ENCODE assay signal across 7 mouse cellular contexts in genomic region chr5:38307255-38308101, GRCm38 (mm10). TPM values are rescaled to one million over a fixed set of nuclear protein-coding genes. Genes with fewer than 3 reads are reported as not detected.
DNase-seq lines count a peak whose midpoint lies in the region; ATAC-seq and TF ChIP-seq lines count a peak whose summit lies in the region.

No protein-coding gene starts in this region.

- H3K36me3 ChIP-seq in embryonic facial prominence, embryonic 12.5 days = no peaks in the 10 kb centered on the region
- no peaks in the 10 kb centered on the region for H3K36me3 ChIP-seq in kidney, adult 2 months (ENCODE audit: control insufficient read depth, insufficient read depth, low read length)
- no peaks in the 10 kb centered on the region for H3K36me3 ChIP-seq in limb, embryonic 12.5 days
- no peaks in the 10 kb centered on the region for H3K36me3 ChIP-seq in midbrain, embryonic 16.5 days (ENCODE audit: control insufficient read depth, insufficient read depth, low read length)

- DNase-seq in adrenal gland, postnatal 25 days = peak; percentile 87
- peak; percentile 86 to 95 for DNase-seq in heart, adult 18-20 months
- peak; percentile 90 for DNase-seq in kidney, adult 2 months
- DNase-seq in spleen, postnatal 10 days (ENCODE audit: low spot score in 2 of 2) = peak; percentile 76 to 88

- ATAC-seq in embryonic facial prominence, embryonic 12.5 days (ENCODE audit: insufficient number of reproducible peaks, insufficient read depth, low FRiP score, low TSS enrichment) = peak; percentile 38; the same call in 1 of the 2 replicates
- ATAC-seq in limb, embryonic 12.5 days (ENCODE audit: insufficient number of reproducible peaks, insufficient read depth, low FRiP score, low TSS enrichment, low read depth) = peak; percentile 66
- peak; percentile 92 for ATAC-seq in midbrain, embryonic 16.5 days

- no peak overlapping the region for H3K9ac ChIP-seq in embryonic facial prominence, embryonic 12.5 days
- no peak overlapping the region for H3K9ac ChIP-seq in limb, embryonic 12.5 days (replicated peaks)
- H3K9ac ChIP-seq in midbrain, embryonic 16.5 days (ENCODE audit: low read depth, low read length) = peak overlapping the region; percentile 47; the same call in 1 of the 2 replicates

- TF ChIP-seq CTCF in kidney, adult 2 months (conservative IDR thresholded peaks at IDR 0.05; ENCODE audit: insufficient read depth, insufficient read length, low read depth, low read length) = peak; percentile 77

- peak overlapping the region; percentile 58 for H3K4me2 ChIP-seq in embryonic facial prominence, embryonic 12.5 days (replicated peaks)
- peak overlapping the region; percentile 57 for H3K4me2 ChIP-seq in limb, embryonic 12.5 days
- peak overlapping the region; percentile 60 for H3K4me2 ChIP-seq in midbrain, embryonic 16.5 days (ENCODE audit: low read length)

- H3K4me3 ChIP-seq in embryonic facial prominence, embryonic 12.5 days = peak overlapping the region; percentile 33
- H3K4me3 ChIP-seq in kidney, adult 2 months (ENCODE audit: insufficient read depth, low read depth, low read length) = peak overlapping the region; percentile 39; the same call in 1 of the 2 replicates
- peak overlapping the region; percentile 34 for H3K4me3 ChIP-seq in limb, embryonic 12.5 days (replicated peaks)
- peak overlapping the region; percentile 39 for H3K4me3 ChIP-seq in midbrain, embryonic 16.5 days (ENCODE audit: low read depth, low read length)

- no peaks in the 10 kb centered on the region for H3K27me3 ChIP-seq in embryonic facial prominence, embryonic 12.5 days
- H3K27me3 ChIP-seq in kidney, adult 2 months (replicated peaks; ENCODE audit: control insufficient read depth, insufficient read depth, low read length) = no peaks in the 10 kb centered on the region
- H3K27me3 ChIP-seq in limb, embryonic 12.5 days = peaks cover 7% of the 10 kb centered on the region; the same call in 1 of the 2 replicates
- no peaks in the 10 kb centered on the region for H3K27me3 ChIP-seq in midbrain, embryonic 16.5 days (ENCODE audit: control insufficient read depth, insufficient read depth, low read depth, low read length)

- WGBS in embryonic facial prominence, embryonic 12.5 days = 10% methylated on average over 26 of the region's 26 CpGs
- WGBS in kidney, adult 2 months = 8% methylated on average over 26 of the region's 26 CpGs
- 10% methylated on average over 26 of the region's 26 CpGs for WGBS in limb, embryonic 12.5 days
- WGBS in midbrain, embryonic 16.5 days = 9% methylated on average over 26 of the region's 26 CpGs

- H3K9me3 ChIP-seq in embryonic facial prominence, embryonic 12.5 days = no peaks in the 10 kb centered on the region
- H3K9me3 ChIP-seq in limb, embryonic 12.5 days = no peaks in the 10 kb centered on the region
- no peaks in the 10 kb centered on the region for H3K9me3 ChIP-seq in midbrain, embryonic 16.5 days (replicated peaks; ENCODE audit: control insufficient read depth, low read length, poor library complexity, severe bottlenecking)

- TF ChIP-seq POLR2A in kidney, adult 2 months (IDR thresholded peaks at IDR 0.05; ENCODE audit: low read depth, low read length) = no peak

- H3K4me1 ChIP-seq in embryonic facial prominence, embryonic 12.5 days = no peaks in the 10 kb centered on the region
- no peaks in the 10 kb centered on the region for H3K4me1 ChIP-seq in kidney, adult 2 months (ENCODE audit: control insufficient read depth, insufficient read depth, low read length)
- no peaks in the 10 kb centered on the region for H3K4me1 ChIP-seq in limb, embryonic 12.5 days (replicated peaks)
- no peaks in the 10 kb centered on the region for H3K4me1 ChIP-seq in midbrain, embryonic 16.5 days (ENCODE audit: control insufficient read depth, insufficient read depth, low read length)

- no peak overlapping the region for H3K27ac ChIP-seq in embryonic facial prominence, embryonic 12.5 days
- H3K27ac ChIP-seq in kidney, adult 2 months (ENCODE audit: insufficient read depth, low read depth, low read length) = no peak overlapping the region
- no peak overlapping the region for H3K27ac ChIP-seq in limb, embryonic 12.5 days
- H3K27ac ChIP-seq in midbrain, embryonic 16.5 days (ENCODE audit: low read length) = no peak overlapping the region

RNA-seq across cellular contexts. Expression of gene Drd5, which starts 11.7 kb away (rescaled TPM):
- not detected in 2 replicates for total RNA-seq in adrenal gland, postnatal 25 days (2021)
- 0.41 and 0.43 TPM in 2 replicates for polyA plus RNA-seq in embryonic facial prominence, embryonic 12.5 days (2016; fragmentation: Nextera tagmentation; extraction: Ambion mirVana)
- not detected for total RNA-seq in heart, adult 18-20 months (2021)
- not detected in 2 replicates for polyA plus RNA-seq in kidney, adult 2 months (2012; rRNA removed)
- polyA plus RNA-seq in limb, embryonic 12.5 days (2016; fragmentation: Nextera tagmentation; extraction: Ambion mirVana) = not detected in 2 replicates
- polyA plus RNA-seq in midbrain, embryonic 16.5 days (2015; fragmentation: Nextera tagmentation; extraction: Ambion mirVana) = 0.82 and 0.90 TPM in 2 replicates

RNA-seq across cellular contexts. Expression of gene Otop1, which starts 31.7 kb away (rescaled TPM):
- 24.7 and 25.0 TPM in 2 replicates for total RNA-seq in adrenal gland, postnatal 25 days (2021)
- polyA plus RNA-seq in embryonic facial prominence, embryonic 12.5 days (2016; fragmentation: Nextera tagmentation; extraction: Ambion mirVana) = 0.06 and 0.13 TPM in 2 replicates
- 1 to 10 TPM in 1 of 2 experiments, under 1 TPM in 1; 0.32 to 5.2 TPM for total RNA-seq in heart, adult 18-20 months (2021)
- 3.3 and 5.1 TPM in 2 replicates for polyA plus RNA-seq in kidney, adult 2 months (2012; rRNA removed)
- polyA plus RNA-seq in limb, embryonic 12.5 days (2016; fragmentation: Nextera tagmentation; extraction: Ambion mirVana) = 0.13 TPM in 1 of 2 replicates, not detected in the other
- 0.11 TPM in 1 of 2 replicates, not detected in the other for polyA plus RNA-seq in midbrain, embryonic 16.5 days (2015; fragmentation: Nextera tagmentation; extraction: Ambion mirVana)

RNA-seq across cellular contexts. Expression of gene Tmem128, which starts 47.5 kb away (rescaled TPM):
- 39.0 and 45.0 TPM in 2 replicates for total RNA-seq in adrenal gland, postnatal 25 days (2021)
- 66.1 and 71.3 TPM in 2 replicates for polyA plus RNA-seq in embryonic facial prominence, embryonic 12.5 days (2016; fragmentation: Nextera tagmentation; extraction: Ambion mirVana)
- 10 to 100 TPM; 12.9 to 13.4 TPM for total RNA-seq in heart, adult 18-20 months (2021)
- 33.3 and 40.6 TPM in 2 replicates for polyA plus RNA-seq in kidney, adult 2 months (2012; rRNA removed)
- polyA plus RNA-seq in limb, embryonic 12.5 days (2016; fragmentation: Nextera tagmentation; extraction: Ambion mirVana) = 72.4 and 75.2 TPM in 2 replicates
- 92.9 and 94.6 TPM in 2 replicates for polyA plus RNA-seq in midbrain, embryonic 16.5 days (2015; fragmentation: Nextera tagmentation; extraction: Ambion mirVana)

Comparison
In these comparisons a context has a peak if more than half of its experiments do, and no peak if none do; other contexts are left out.
1. ATAC-seq: peak in every context shown above with its lines; median percentile 92 in midbrain, embryonic 16.5 days; 66 in limb, embryonic 12.5 days; 38 in embryonic facial prominence, embryonic 12.5 days.